Mouse (Mus musculus) frontal cortex, postnatal 14 days (tissue): ENCODE data around the gene Lats1.
A peak's percentile ranks its signal among the peaks of the same experiment; 100 is the strongest.

Experiments
- DNase-seq, 2 experiments: peaks; one replicate each; pipeline ENCODE4 v3.0.0; 2022; ENCODE audit warnings: low spot score in 2 of 2

Lats1 gene

DNA sequence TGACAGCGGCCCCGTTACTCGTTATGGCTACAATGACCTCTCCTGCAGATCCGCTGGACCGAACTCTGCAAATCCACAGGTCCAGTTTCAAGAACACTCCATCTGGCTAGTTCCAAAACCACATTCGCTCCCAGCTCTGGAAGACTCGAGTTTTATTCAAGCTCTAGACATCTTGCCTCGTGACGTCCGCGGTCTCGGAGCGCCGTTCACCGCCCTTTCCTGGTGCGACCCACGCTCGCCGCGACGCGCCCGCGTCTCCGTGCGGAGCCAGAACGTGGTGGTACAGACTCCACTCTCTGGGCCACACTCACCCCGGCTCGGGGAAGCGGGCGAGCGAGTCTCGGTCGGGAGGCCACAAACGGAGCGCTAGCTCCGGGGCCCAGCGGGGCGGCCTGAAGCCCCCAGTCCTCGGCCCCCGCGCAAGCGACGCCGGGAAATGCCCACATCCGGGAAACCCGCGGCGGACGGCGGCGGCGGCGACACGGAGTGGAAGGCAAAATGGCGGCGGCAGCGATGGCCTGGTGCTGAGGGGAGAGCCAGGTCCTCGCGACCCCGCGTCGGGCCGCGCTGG, at the start of gene Lats1, which contains the start of gene Pcmt1:
Gene Lats1 (plus strand): TSS at position 484 of the 571 bp plus-strand sequence.
Gene Pcmt1 (minus strand): TSS at position 406 of the 571 bp plus-strand sequence.
- peak; percentile 68 to 82 for DNase-seq

DNA sequence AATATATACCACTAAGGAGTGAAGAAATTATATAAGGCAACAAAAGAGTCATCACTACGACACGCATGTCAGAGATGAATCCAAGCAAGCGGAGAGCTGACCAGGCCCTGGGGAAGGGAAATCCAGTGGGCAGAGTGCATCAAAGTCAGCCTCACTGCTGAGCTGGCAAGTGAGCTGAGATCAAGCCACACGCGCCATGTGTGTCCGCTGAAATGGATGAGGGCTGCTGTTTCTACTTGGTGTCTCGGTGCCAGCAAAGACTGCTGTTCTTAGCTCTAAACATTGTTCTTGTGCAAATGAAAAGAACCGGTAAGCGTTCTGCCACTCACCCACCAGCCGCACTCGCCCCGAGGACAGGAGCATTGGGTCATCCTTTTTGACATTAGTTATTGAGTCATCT, 40.6 kb upstream of the Lats1 start:
- DNase-seq: no peak

GRCm38 (mm10) chr10:7645911-7646310, 35.1 kb upstream of the Lats1 start:
- no peak for DNase-seq

DNA sequence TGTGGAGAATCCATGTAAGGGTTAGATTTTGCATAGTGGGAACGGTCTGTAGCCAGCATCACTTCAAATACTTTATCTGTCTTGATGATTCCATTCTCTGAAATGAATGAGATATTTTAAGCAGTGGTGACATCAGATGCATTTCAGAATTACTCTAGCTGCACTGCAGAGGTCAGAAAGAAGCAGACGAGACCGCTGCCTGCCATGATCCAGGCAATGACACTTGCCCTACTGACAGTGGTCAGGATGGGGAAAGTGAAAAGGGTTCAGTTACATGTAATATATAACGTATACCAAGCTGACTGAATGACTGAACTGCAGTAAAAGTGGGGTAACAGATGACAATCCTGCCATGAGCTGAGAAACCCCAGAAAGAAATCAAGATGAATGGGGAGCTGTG, 32.0 kb upstream of the Lats1 start:
- no peak for DNase-seq

GRCm38 (mm10) chr10:7651057-7651456, 30.0 kb upstream of the Lats1 start:
- DNase-seq: no peak

DNA sequence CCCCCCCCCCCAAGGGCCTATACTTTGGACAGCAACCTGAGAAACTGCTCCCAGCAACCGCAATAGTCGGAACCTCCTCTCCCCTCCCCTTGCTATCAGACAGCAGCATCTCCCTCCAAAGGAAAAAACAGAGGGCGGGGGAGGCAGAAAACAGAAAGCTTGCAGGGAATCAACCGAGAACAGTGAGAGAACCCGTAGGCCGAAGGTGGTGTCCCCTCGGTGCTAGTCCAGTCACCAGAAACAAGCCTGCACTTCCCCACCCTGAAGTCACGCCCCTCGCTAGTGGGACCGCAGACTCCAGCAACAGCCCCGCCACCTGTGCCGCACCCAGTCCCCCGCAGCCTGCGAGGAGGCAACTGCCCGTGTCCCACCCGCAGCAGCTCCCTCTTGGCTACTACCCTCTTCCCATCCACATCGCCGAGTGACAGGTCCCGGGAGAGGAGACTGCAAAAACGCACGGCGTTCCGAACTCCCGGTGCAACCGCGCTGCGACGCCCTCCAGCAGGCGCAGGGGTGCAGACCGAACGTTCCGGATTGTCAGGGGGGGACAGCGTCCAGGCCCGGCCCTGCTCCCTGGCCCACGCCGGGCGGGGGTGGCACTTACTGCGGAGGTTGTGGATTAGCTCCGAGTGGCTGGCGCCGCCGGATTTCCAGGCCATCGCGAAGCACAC, 18.4 kb upstream of the Lats1 start:
- no peak for DNase-seq

GRCm38 (mm10) chr10:7663159-7664026, 17.6 kb upstream of the Lats1 start:
- DNase-seq: peak; percentile 81 to 86

DNA sequence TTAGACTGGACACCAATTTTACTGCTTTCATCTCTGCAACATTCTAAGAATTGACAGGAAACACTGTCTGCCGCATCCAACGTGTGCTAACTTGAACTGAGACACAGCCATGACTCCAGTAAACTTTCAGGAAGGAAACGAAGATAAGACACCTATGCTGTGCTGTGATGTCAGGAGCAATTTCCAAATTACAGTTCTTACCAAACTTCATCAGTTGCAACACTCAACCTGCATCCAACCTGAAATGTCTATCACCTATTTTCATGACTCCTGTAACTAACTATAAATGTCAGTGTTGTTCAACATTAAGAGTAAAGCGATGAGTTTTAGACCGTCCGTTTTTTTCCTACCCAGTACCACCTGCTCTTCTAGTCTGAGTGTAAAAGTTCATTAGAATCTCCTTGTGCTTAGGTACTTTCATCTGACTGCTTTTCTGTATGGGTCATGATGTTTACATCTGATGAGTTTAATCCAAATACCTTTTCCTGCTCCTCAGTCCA, 16.9 kb upstream of the Lats1 start:
- DNase-seq: no peak

DNA sequence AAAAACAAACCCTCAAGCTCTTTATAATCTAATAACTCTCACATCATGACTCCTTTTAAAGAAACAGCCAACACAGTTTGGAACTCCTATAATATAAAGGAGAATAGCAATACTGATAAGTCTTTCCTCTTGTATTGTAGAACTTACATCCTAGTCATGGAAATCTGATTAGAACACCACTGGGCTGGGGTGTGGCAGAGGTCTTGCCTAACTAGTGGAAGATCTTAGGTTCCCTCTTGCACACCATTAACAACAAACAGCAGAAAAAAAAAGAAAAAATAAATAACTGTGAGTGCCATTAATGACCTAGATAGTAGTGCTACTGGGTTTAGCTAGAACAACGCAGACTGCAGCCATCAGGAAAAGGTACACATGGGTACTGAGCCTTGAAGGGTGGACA, 16.1 kb upstream of the Lats1 start:
- DNase-seq: no peak

GRCm38 (mm10) chr10:7667342-7667802, 13.6 kb upstream of the Lats1 start, which contains the start of gene Nup43:
Nup43 (plus strand) TSS chr10:7667503.
- peak; percentile 80 to 85 for DNase-seq

DNA sequence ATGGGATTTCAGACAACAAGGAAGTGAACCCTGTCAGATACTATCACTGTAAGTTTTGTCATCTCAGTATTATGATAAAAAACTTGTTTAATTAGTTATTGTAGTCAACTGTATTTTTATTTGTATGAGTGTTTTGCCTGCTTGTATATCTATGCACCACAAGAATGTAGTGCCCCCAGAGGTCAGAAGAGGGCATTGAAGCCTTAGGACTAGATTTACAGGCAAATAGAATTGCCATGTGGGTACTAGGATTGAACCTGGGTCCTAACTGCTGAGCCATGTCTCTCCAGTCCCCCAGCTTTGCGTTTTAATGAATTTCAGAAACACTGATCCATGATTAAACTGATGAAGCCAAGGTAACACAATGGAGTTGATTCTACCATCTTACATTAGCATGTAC, 7.3 kb upstream of the Lats1 start:
- DNase-seq: no peak

DNA sequence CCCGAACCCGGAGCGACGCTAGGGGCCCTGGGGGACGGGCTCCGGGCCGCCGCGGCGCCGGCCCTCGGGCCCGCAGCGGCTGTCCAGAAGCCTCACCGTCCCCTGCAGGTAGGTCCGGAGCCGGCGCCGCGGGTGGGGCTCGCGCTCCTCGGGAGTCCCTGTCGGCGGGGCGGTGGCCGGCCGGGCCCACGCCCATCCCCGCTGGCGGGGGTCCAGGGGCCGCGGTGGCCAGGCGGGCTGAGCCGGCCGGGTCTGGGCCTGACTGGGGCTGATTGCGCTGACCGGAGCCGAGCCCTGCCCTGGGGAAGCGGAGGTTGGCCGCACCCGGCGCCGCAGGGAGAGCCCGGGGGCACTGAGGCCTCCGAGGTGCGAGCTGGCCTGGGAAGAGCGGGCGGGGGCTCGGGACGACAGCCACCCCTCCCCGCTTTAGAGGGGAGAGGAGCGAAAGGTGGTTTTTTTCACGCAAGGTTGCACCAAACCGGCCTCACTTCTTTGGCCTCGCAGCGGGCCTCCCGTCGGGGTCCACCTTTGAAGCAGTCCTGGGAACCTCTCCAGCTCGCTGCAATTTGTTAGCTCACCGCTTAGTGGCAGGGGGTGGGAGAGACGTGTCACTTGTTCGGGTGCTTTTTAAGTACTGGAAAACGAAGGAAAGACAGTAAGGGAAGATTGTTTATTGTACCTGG, 470 bp downstream of the Lats1 start:
- DNase-seq: peak; percentile 36 to 45

DNA sequence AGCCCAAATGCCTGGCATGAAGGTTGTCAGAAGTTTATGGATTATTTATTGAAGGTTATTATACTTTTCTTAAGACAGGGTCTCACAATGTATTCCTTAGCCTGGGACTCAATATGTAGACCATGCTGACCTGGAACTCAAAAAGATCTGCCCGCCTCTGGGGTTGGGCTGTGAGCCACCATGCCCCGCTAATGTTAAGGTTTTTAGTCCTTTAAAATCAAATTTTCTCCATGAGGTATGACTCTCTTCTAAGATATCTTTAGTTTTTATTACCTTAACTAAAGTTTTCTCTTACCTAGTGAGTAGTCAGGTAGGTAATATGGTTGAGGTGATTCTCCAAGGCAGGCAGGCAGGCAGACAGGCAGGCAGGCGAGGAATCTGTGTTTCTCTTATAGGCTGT, 1.2 kb downstream of the Lats1 start:
- no peak for DNase-seq

DNA sequence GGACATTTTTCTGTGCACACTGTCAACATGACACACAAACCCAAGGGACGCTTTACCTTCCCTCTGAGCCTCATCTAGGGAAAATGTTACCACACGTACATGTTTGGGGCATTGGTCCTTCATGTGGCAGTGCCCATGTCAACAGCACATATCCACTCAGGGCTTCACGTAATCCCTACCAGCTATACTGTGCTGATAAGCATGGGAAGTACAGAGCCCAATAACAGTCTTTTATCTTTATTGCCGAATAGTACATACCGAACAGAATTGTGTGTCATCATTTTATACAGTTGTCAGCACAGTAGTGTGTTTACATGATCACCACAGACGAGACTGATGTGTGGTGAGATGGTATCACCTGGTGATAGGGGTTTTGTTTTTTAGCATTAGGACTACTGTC, 5.9 kb downstream of the Lats1 start:
- DNase-seq: no peak

GRCm38 (mm10) chr10:7695286-7695685, 14.3 kb downstream of the Lats1 start:
- no peak for DNase-seq

GRCm38 (mm10) chr10:7700120-7700519, 19.1 kb downstream of the Lats1 start:
- no peak for DNase-seq

DNA sequence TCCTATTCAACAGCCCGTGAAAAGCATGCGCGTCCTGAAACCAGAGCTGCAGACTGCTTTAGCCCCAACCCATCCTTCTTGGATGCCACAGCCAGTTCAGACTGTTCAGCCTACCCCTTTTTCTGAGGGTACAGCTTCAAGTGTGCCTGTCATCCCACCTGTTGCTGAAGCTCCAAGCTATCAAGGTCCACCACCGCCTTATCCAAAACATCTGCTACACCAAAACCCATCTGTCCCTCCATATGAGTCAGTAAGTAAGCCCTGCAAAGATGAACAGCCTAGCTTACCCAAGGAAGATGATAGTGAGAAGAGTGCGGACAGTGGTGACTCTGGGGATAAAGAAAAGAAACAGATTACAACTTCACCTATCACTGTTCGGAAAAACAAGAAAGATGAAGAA, 21.6 kb downstream of the Lats1 start:
- no peak for DNase-seq

- no peak for DNase-seq
Observed at GRCm38 (mm10) chr10:7710121-7710520, 29.1 kb downstream of the Lats1 start.

- no peak for DNase-seq
Observed at GRCm38 (mm10) chr10:7712506-7712905, 31.5 kb downstream of the Lats1 start.

DNA sequence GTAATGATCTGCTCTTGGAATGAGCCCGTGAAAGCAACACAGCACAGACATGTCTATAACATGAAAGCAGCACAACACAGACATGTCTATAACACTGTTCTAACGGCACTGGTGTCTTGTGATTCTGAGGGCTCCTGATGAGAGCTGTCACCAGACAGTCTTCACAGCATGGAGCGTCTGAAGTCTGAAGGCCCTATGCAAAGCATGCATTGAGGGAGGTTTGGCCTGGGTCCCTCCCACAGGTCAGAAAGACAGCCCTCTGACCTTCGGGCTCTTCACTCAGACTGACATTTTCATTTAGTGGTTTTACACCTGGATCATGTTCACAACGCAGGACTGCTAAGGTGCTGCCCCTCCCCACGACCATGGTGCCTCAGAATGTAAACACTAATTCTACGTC, 34.0 kb downstream of the Lats1 start:
- no peak for DNase-seq

GRCm38 (mm10) chr10:7725751-7726500, 44.9 kb downstream of the Lats1 start, which contains the start of gene Katna1:
Katna1 (plus strand) TSS chr10:7726000.
- DNase-seq: peak; percentile 78 to 89
